Mouse (Mus musculus) embryonic fibroblast, embryonic 13.5 days (primary cell): ENCODE results near the gene Rnf224.

Experiments used
- CTCF ChIP-seq: IDR thresholded peaks from 2 replicates; pipeline ENCODE4 v1.5.1; 2011; ENCODE audit warnings: mild to moderate bottlenecking, control low read depth, low read length, moderate library complexity, borderline replicate concordance; ENCODE audit not compliant: insufficient read depth
- POLR2A ChIP-seq: IDR thresholded peaks from 2 replicates; pipeline ENCODE4 v1.6.1; 2011; ENCODE audit warnings: low read depth, mild to moderate bottlenecking, control low read depth, low read length, moderate library complexity

DNA sequence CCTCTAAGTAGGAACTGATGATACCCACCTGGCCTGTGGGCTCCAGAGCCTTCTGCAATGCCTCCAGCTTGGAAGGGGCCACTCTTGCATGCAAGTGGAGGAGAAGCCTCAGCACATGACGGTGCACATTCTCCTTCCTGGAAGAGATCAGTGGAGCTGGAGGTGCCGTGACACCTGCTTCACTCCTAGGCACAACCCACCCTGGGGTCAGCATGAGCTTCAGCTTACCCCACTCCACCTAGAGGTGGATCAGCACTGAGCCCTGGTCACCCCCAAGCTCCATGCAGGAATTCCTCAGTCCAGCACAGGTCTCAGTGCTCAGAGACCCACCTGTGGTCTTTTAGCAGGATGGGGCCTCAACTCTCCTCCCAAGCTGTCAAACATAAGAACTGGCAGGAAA lies 36.0 kb downstream of the Rnf224 start:
- no peak for TF ChIP-seq POLR2A
- no peak for TF ChIP-seq CTCF
